Mouse (Mus musculus): Measurements from ENCODE around the gene Prokr2. TPM values are rescaled to one million over a fixed set of nuclear protein-coding genes. Genes with fewer than 3 reads are reported as not detected.

The Prokr2 gene
- polyA plus RNA-seq, 1 experiment from 2014 or later, result 0.18 TPM

- no peaks in the 10 kb centered on the region for H3K36me3 ChIP-seq (ENCODE audit: control insufficient read depth, insufficient read depth, low read length)
- H3K4me3 ChIP-seq (ENCODE audit: low read depth, low read length), result no peak overlapping the region
- no peaks in the 10 kb centered on the region for H3K27me3 ChIP-seq (replicated peaks; ENCODE audit: control insufficient read depth, insufficient read depth, low read length)
- H3K9ac ChIP-seq (ENCODE audit: low read length), result no peak overlapping the region
- DNase-seq (ENCODE audit: low spot score), result no peak
- 45% methylated on average over 1 of the region's 1 CpGs for WGBS
- no peaks in the 10 kb centered on the region for H3K4me1 ChIP-seq (replicated peaks; ENCODE audit: control insufficient read depth, insufficient read depth, low read length)
- H3K4me2 ChIP-seq (ENCODE audit: low read length), result no peak overlapping the region
- H3K27ac ChIP-seq (ENCODE audit: low read depth), result no peak overlapping the region
- H3K9me3 ChIP-seq (ENCODE audit: control insufficient read depth, low read length), result peaks cover 10% of the 10 kb centered on the region; the same call in 1 of the 2 replicates
- ATAC-seq (replicated peaks; ENCODE audit: low FRiP score, low TSS enrichment, low read depth), result no peak
Measured at GRCm38 (mm10) chr2:132395753-132396152, 10.5 kb upstream of the Prokr2 start.

- H3K9ac ChIP-seq (ENCODE audit: low read length), result no peak overlapping the region
- no peak for DNase-seq (ENCODE audit: low spot score)
- H3K27ac ChIP-seq (ENCODE audit: low read depth), result no peak overlapping the region
- no peaks in the 10 kb centered on the region for H3K36me3 ChIP-seq (ENCODE audit: control insufficient read depth, insufficient read depth, low read length)
- no peak overlapping the region for H3K4me2 ChIP-seq (ENCODE audit: low read length)
- no peaks in the 10 kb centered on the region for H3K9me3 ChIP-seq (ENCODE audit: control insufficient read depth, low read length)
- ATAC-seq (replicated peaks; ENCODE audit: low FRiP score, low TSS enrichment, low read depth), result no peak
- H3K4me1 ChIP-seq (replicated peaks; ENCODE audit: control insufficient read depth, insufficient read depth, low read length), result no peaks in the 10 kb centered on the region
- H3K4me3 ChIP-seq (ENCODE audit: low read depth, low read length), result no peak overlapping the region
- 86% methylated on average over 8 of the region's 8 CpGs for WGBS
- H3K27me3 ChIP-seq (replicated peaks; ENCODE audit: control insufficient read depth, insufficient read depth, low read length), result peaks cover 5% of the 10 kb centered on the region; the same call in 1 of the 2 replicates
Measured at GRCm38 (mm10) chr2:132390607-132391160, 5.4 kb upstream of the Prokr2 start.

- WGBS, result 21% methylated on average over 7 of the region's 7 CpGs
- no peak overlapping the region for H3K27ac ChIP-seq (ENCODE audit: low read depth)
- no peaks in the 10 kb centered on the region for H3K4me1 ChIP-seq (replicated peaks; ENCODE audit: control insufficient read depth, insufficient read depth, low read length)
- H3K9me3 ChIP-seq (ENCODE audit: control insufficient read depth, low read length), result no peaks in the 10 kb centered on the region
- peak; percentile 65 for DNase-seq (ENCODE audit: low spot score)
- no peaks in the 10 kb centered on the region for H3K36me3 ChIP-seq (ENCODE audit: control insufficient read depth, insufficient read depth, low read length)
- peaks cover 10% of the 10 kb centered on the region for H3K27me3 ChIP-seq (replicated peaks; ENCODE audit: control insufficient read depth, insufficient read depth, low read length)
- no peak overlapping the region for H3K4me2 ChIP-seq (ENCODE audit: low read length)
- H3K4me3 ChIP-seq (ENCODE audit: low read depth, low read length), result no peak overlapping the region
- H3K9ac ChIP-seq (ENCODE audit: low read length), result no peak overlapping the region
- ATAC-seq (replicated peaks; ENCODE audit: low FRiP score, low TSS enrichment, low read depth), result no peak
Measured at GRCm38 (mm10) chr2:132389562-132389961, 4.3 kb upstream of the Prokr2 start.

DNA sequence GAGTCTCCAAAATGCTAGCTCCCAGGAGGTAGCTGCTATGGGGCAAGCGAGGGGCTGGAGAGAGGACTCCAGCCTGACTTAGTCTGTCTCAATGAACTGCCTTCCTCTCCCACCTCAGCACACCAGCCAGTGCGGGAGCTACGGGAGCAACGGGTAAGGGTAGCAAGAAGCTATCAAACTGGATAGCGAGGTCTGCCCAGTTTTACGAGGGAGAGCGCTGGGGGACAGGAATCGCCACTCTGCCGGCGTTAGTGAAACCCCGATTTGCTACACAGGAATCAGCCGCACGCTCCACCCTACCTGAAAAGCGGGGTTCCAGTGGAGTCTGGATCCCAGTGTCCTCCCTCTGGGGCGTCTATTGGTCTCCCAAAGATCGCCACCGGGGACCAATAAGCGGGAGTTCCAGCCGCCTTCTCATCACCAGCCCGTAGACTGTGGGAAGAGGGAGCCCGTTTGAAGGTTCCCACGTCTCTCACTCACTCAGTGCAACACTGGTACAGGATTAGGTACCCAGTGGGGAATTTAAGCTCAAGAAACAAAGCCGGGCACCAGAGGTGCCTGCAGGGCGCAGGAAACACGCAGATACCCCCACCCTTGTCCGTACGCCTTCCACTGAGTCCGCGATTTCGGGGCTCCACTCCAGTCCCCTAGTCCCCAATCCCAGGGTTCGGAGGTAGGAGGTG, 595 bp downstream of the Prokr2 start:
- Histone ChIP-seq H3K27me3 (replicated peaks; ENCODE audit: control insufficient read depth, insufficient read depth, low read length) (peaks cover 20% of the 10 kb centered on the region), H3K27ac (ENCODE audit: low read depth) (no peak overlapping the region), H3K9ac (ENCODE audit: low read length) (0 out of 2 replicates have a peak overlapping the region, but pooled peaks have one; percentile 22), H3K4me2 (ENCODE audit: low read length) (peak overlapping the region; percentile 99), H3K9me3 (ENCODE audit: control insufficient read depth, low read length) (no peaks in the 10 kb centered on the region), H3K36me3 (ENCODE audit: control insufficient read depth, insufficient read depth, low read length) (no peaks in the 10 kb centered on the region), H3K4me3 (ENCODE audit: low read depth, low read length) (peak overlapping the region; percentile 47), H3K4me1 (replicated peaks; ENCODE audit: control insufficient read depth, insufficient read depth, low read length) (no peaks in the 10 kb centered on the region)
- DNase-seq (ENCODE audit: low spot score) (peak; percentile 70), ATAC-seq (replicated peaks; ENCODE audit: low FRiP score, low TSS enrichment, low read depth) (peak; percentile 54; the same call in 1 of the 2 replicates)
- WGBS, result 1% methylated on average over 31 of the region's 31 CpGs

- DNase-seq (ENCODE audit: low spot score) (no peak), ATAC-seq (replicated peaks; ENCODE audit: low FRiP score, low TSS enrichment, low read depth) (no peak)
- Histone ChIP-seq H3K4me3 (ENCODE audit: low read depth, low read length) (no peak overlapping the region), H3K4me2 (ENCODE audit: low read length) (no peak overlapping the region), H3K36me3 (ENCODE audit: control insufficient read depth, insufficient read depth, low read length) (no peaks in the 10 kb centered on the region), H3K9ac (ENCODE audit: low read length) (no peak overlapping the region), H3K4me1 (replicated peaks; ENCODE audit: control insufficient read depth, insufficient read depth, low read length) (no peaks in the 10 kb centered on the region), H3K27ac (ENCODE audit: low read depth) (no peak overlapping the region), H3K27me3 (replicated peaks; ENCODE audit: control insufficient read depth, insufficient read depth, low read length) (peaks cover 20% of the 10 kb centered on the region), H3K9me3 (ENCODE audit: control insufficient read depth, low read length) (no peaks in the 10 kb centered on the region)
- 69% methylated on average over 2 of the region's 2 CpGs for WGBS
Measured at GRCm38 (mm10) chr2:132382308-132382707, 2.9 kb downstream of the Prokr2 start.

DNA sequence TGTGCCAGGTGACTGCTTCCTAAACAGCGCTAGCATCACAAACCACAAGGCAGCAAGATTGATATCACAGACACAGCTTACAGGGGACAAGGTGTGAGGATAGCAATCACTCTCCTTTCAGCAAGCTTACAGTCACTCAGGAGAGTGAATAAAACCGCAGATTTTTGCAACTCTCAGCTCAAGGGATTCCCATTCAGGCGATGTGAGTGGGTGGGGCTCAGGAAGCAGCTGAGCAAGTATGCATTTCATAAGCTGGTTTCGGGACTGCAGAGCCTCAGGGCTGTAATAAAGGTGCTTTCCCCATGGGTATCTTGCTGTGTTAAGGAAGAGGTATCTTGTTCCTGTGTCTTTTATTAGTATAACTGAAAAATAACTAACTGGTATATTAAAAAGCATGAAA, 5.6 kb downstream of the Prokr2 start:
- peaks cover 11% of the 10 kb centered on the region for H3K27me3 ChIP-seq (replicated peaks; ENCODE audit: control insufficient read depth, insufficient read depth, low read length)
- no peak for ATAC-seq (replicated peaks; ENCODE audit: low FRiP score, low TSS enrichment, low read depth)
- WGBS, result 44% methylated on average over 4 of the region's 4 CpGs
- no peaks in the 10 kb centered on the region for H3K4me1 ChIP-seq (replicated peaks; ENCODE audit: control insufficient read depth, insufficient read depth, low read length)
- no peak overlapping the region for H3K4me3 ChIP-seq (ENCODE audit: low read depth, low read length)
- DNase-seq (ENCODE audit: low spot score), result no peak
- H3K4me2 ChIP-seq (ENCODE audit: low read length), result no peak overlapping the region
- H3K36me3 ChIP-seq (ENCODE audit: control insufficient read depth, insufficient read depth, low read length), result no peaks in the 10 kb centered on the region
- H3K9me3 ChIP-seq (ENCODE audit: control insufficient read depth, low read length), result no peaks in the 10 kb centered on the region
- no peak overlapping the region for H3K9ac ChIP-seq (ENCODE audit: low read length)
- H3K27ac ChIP-seq (ENCODE audit: low read depth), result no peak overlapping the region

DNA sequence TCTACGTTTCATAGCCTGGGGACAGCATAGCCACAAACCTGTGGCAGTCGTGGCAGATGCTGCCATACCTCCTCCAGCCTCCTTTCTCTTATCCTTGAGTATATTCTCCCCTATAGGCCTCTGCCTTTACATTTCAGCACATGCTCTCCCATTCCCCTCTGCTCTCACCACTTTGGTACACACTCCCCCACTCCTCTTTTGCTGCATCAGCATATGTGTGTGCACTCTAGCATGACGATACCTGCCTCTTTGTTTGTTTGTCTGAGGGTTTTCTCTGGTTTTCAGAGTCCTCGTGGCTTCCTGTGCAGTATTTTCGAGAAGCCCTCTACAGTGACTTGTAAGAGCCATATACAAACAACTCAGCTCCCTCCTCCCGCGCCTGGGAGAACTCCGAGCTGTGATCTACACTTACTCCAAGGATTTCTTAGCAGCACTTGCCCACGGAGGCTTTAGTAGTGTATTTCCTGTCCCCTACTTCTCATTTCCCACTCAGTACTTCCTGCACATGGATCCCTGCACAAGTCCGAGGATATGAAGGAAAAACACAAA, 6.6 kb downstream of the Prokr2 start:
- H3K36me3 ChIP-seq (ENCODE audit: control insufficient read depth, insufficient read depth, low read length), result no peaks in the 10 kb centered on the region
- DNase-seq (ENCODE audit: low spot score) (no peak), ATAC-seq (replicated peaks; ENCODE audit: low FRiP score, low TSS enrichment, low read depth) (no peak)
- H3K27ac ChIP-seq (ENCODE audit: low read depth), result no peak overlapping the region
- H3K4me1 ChIP-seq (replicated peaks; ENCODE audit: control insufficient read depth, insufficient read depth, low read length), result no peaks in the 10 kb centered on the region
- WGBS, result 64% methylated on average over 10 of the region's 10 CpGs
- H3K9me3 ChIP-seq (ENCODE audit: control insufficient read depth, low read length), result no peaks in the 10 kb centered on the region
- H3K27me3 ChIP-seq (replicated peaks; ENCODE audit: control insufficient read depth, insufficient read depth, low read length), result peaks cover 1% of the 10 kb centered on the region; the same call in 1 of the 2 replicates
- no peak overlapping the region for H3K4me2 ChIP-seq (ENCODE audit: low read length)
- H3K9ac ChIP-seq (ENCODE audit: low read length), result no peak overlapping the region
- H3K4me3 ChIP-seq (ENCODE audit: low read depth, low read length), result no peak overlapping the region

- no peaks in the 10 kb centered on the region for H3K4me1 ChIP-seq (replicated peaks; ENCODE audit: control insufficient read depth, insufficient read depth, low read length)
- no peak overlapping the region for H3K4me3 ChIP-seq (ENCODE audit: low read depth, low read length)
- WGBS, result 68% methylated on average over 2 of the region's 2 CpGs
- DNase-seq (ENCODE audit: low spot score) (no peak), ATAC-seq (replicated peaks; ENCODE audit: low FRiP score, low TSS enrichment, low read depth) (no peak)
- H3K27me3 ChIP-seq (replicated peaks; ENCODE audit: control insufficient read depth, insufficient read depth, low read length), result no peaks in the 10 kb centered on the region
- H3K4me2 ChIP-seq (ENCODE audit: low read length), result no peak overlapping the region
- H3K9me3 ChIP-seq (ENCODE audit: control insufficient read depth, low read length), result no peaks in the 10 kb centered on the region
- H3K9ac ChIP-seq (ENCODE audit: low read length), result no peak overlapping the region
- H3K27ac ChIP-seq (ENCODE audit: low read depth), result no peak overlapping the region
- H3K36me3 ChIP-seq (ENCODE audit: control insufficient read depth, insufficient read depth, low read length), result no peaks in the 10 kb centered on the region
Measured at GRCm38 (mm10) chr2:132377436-132377835, 7.8 kb downstream of the Prokr2 start.
